Mouse (Mus musculus) midbrain, embryonic 16.5 days (tissue): ENCODE measurements around the gene Mns1. TPM values are rescaled to one million over a fixed set of nuclear protein-coding genes. Genes with fewer than 3 reads are reported as not detected.

Experiments
- ATAC-seq: fragments of 200-750 bp; cut with Nextera tagmentation; 2 replicates; pipeline ENCODE4 v1.8.0; 2017; ENCODE audit warnings: moderate TSS enrichment
- H3K27ac ChIP-seq: fragments of 300-500 bp; sonication (generic); 2 replicates; pipeline ENCODE4 v1.5.1; 2014; ENCODE audit warnings: mild to moderate bottlenecking, low read length, mixed read lengths
- H3K27me3 ChIP-seq: fragments of 300-500 bp; sonication (generic); 2 replicates; pipeline ENCODE4 v1.6.1; 2014; ENCODE audit warnings: low read depth, low read length, mixed read lengths; ENCODE audit not compliant: control insufficient read depth, insufficient read depth
- H3K36me3 ChIP-seq: fragments of 300-500 bp; sonication (generic); 2 replicates; pipeline ENCODE4 v1.6.1; 2014; ENCODE audit warnings: mild to moderate bottlenecking, low read length, moderate library complexity, mixed read lengths; ENCODE audit not compliant: control insufficient read depth, insufficient read depth
- H3K4me1 ChIP-seq: fragments of 300-500 bp; sonication (generic); 2 replicates; pipeline ENCODE4 v1.6.1; 2014; ENCODE audit warnings: mild to moderate bottlenecking, low read length, mixed read lengths; ENCODE audit not compliant: control insufficient read depth, insufficient read depth
- H3K4me2 ChIP-seq: fragments of 300-500 bp; sonication (generic); 2 replicates; pipeline ENCODE4 v1.6.1; 2014; ENCODE audit warnings: mild to moderate bottlenecking, low read length, mixed read lengths
- H3K4me3 ChIP-seq: fragments of 300-500 bp; sonication (generic); 2 replicates; pipeline ENCODE4 v1.5.1; 2014; ENCODE audit warnings: low read depth, mild to moderate bottlenecking, low read length, moderate library complexity, mixed read lengths
- H3K9ac ChIP-seq: fragments of 300-500 bp; sonication (generic); 2 replicates; pipeline ENCODE4 v1.6.1; 2014; ENCODE audit warnings: low read depth, low read length, mixed read lengths
- H3K9me3 ChIP-seq: fragments of 300-500 bp; sonication (generic); replicated peaks from 2 replicates; pipeline ENCODE4 v1.6.1; 2014; ENCODE audit warnings: mild to moderate bottlenecking, low read length, mixed read lengths; ENCODE audit not compliant: control insufficient read depth, poor library complexity, severe bottlenecking
- WGBS: fragments of 180-500 bp; shearing (Covaris S2); extraction: QIAGEN DNeasy Blood & Tissue Kit; methylation state at CpG from one replicate; pipeline ENCODE4 v1.1.7; 2014; 5-methylcytosine and 5-hydroxymethylcytosine counted together
- polyA plus RNA-seq: library from polyadenylated mRNA; unstranded; fragments of >200 nt; fragmentation: Nextera tagmentation; extraction: Ambion mirVana; gene quantifications from 2 replicates; pipeline ENCODE4 v1.2.1, GENCODE M21; 2015

Gene Mns1
- polyA plus RNA-seq, 1 experiment from 2014 or later: 6.3 TPM

DNA sequence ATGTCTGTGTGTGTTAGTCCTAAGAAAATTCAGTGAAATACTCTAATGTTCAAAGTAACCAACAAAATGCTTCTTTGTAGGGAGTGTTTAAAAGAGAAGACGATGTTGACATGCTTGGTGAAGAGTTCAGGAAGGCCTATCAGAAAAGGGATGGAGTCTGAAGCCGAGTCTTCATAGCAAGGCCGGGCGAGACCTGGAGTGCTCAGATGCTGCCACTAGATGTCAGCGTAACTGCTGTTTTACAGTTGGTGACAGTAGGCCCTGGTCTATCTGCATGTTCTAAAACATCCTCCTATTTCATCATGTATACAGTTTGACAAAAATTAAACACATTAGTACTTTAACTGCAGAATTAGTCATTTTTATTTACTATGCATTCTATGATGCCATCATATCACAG lies 20.4 kb downstream of the Mns1 start:
- H3K27me3 ChIP-seq: no peaks in the 10 kb centered on the region
- no peak overlapping the region for H3K4me2 ChIP-seq
- 22% methylated on average over 5 of the region's 5 CpGs for WGBS
- H3K27ac ChIP-seq: no peak overlapping the region
- no peak overlapping the region for H3K4me3 ChIP-seq
- H3K9me3 ChIP-seq: no peaks in the 10 kb centered on the region
- H3K9ac ChIP-seq: no peak overlapping the region
- no peaks in the 10 kb centered on the region for H3K4me1 ChIP-seq
- ATAC-seq: peak; percentile 84
- H3K36me3 ChIP-seq: peaks cover 4% of the 10 kb centered on the region

DNA sequence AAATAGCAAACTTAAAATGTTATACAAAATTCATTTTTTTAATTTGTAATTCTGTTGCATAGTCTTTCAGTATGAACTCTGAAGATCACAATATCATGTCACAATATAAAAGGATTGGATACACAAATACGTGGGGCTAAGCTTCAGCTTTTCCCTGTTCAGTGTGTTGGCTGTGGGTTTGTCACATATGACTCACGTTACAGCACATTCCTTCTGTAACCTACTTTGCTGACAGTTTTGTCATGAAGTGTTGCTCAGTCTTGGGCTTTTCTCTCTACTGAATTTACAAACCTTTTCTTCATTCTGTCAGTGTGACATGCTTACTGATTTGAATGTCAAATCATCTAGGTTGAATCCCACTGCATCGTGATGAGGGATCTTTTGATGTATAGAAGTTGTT lies 21.9 kb downstream of the Mns1 start:
- H3K4me1 ChIP-seq: no peaks in the 10 kb centered on the region
- no peak overlapping the region for H3K4me2 ChIP-seq
- peaks cover 4% of the 10 kb centered on the region for H3K36me3 ChIP-seq
- no peaks in the 10 kb centered on the region for H3K9me3 ChIP-seq
- WGBS: 88% methylated on average over 3 of the region's 3 CpGs
- H3K27ac ChIP-seq: no peak overlapping the region
- no peaks in the 10 kb centered on the region for H3K27me3 ChIP-seq
- ATAC-seq: no peak
- H3K4me3 ChIP-seq: no peak overlapping the region
- no peak overlapping the region for H3K9ac ChIP-seq

DNA sequence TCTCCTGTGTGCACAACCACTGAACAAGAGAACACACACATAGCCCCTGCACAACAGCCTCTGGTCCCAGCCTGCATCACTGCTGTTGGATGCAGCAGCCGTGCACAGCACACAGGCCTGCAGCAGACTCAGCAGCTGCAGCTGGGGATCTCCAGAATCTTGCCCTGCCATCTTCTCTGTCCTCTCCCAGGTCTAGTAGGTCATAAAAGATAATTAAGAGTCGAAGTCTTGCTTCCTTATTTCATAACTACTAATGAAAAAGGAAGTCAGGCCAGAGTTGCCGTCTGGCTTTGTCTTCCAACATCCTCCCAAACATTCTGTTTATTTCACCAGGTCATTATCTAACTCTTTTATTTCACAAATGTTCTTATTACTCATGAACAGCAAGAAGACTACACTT lies 23.0 kb downstream of the Mns1 start:
- Histone ChIP-seq H3K4me2 (no peak overlapping the region), H3K4me1 (no peaks in the 10 kb centered on the region), H3K9me3 (no peaks in the 10 kb centered on the region), H3K27ac (no peak overlapping the region), H3K9ac (no peak overlapping the region), H3K36me3 (peaks cover 4% of the 10 kb centered on the region), H3K4me3 (no peak overlapping the region), H3K27me3 (no peaks in the 10 kb centered on the region)
- ATAC-seq: no peak
- 89% methylated on average over 3 of the region's 3 CpGs for WGBS

DNA sequence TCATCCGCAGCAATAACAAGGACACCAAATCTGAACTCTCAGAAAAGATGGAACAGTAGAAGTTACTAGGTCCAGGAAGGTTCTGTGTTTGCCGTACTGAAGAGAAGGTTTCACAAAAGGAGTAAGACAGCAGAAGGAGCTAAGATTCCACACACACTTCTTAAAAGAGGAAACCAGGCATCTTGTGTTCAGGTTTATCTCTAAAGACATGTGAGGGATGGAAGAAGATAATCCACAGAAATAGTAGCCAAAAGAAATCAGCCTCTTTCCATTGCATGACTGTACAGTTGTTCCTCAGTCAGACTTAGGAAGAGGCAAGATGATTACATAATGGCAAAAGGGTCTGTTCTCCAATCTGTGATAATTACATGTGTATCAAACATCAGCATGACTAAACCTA lies 24.6 kb downstream of the Mns1 start:
- no peak overlapping the region for H3K4me3 ChIP-seq
- H3K9me3 ChIP-seq: no peaks in the 10 kb centered on the region
- 93% methylated on average over 2 of the region's 2 CpGs for WGBS
- ATAC-seq: no peak
- H3K4me2 ChIP-seq: no peak overlapping the region
- no peaks in the 10 kb centered on the region for H3K27me3 ChIP-seq
- no peak overlapping the region for H3K9ac ChIP-seq
- peaks cover 4% of the 10 kb centered on the region for H3K36me3 ChIP-seq
- H3K4me1 ChIP-seq: no peaks in the 10 kb centered on the region
- H3K27ac ChIP-seq: no peak overlapping the region

DNA sequence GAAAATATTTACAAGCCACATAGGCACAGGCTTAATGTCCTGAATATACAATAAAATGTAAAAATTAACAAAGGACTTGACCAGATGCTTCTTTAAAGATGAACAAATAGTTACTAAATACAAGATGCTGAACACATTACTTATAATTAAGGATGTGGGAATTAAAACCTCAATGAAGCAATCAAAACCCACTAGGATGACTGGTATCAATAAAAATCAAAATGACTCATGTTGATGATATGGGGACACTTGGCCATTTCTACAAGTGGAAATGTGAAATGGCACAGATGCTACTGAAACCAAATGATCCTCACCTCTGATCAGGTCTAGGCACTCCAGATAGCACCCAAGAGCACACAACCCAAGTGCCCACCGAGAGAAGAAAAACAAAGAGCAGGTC lies 27.0 kb downstream of the Mns1 start:
- H3K4me1 ChIP-seq: no peaks in the 10 kb centered on the region
- H3K4me2 ChIP-seq: no peak overlapping the region
- H3K27me3 ChIP-seq: no peaks in the 10 kb centered on the region
- WGBS: 86% methylated on average over 1 of the region's 1 CpGs
- no peak for ATAC-seq
- no peak overlapping the region for H3K9ac ChIP-seq
- no peak overlapping the region for H3K27ac ChIP-seq
- peaks cover 2% of the 10 kb centered on the region for H3K36me3 ChIP-seq
- no peak overlapping the region for H3K4me3 ChIP-seq
- no peaks in the 10 kb centered on the region for H3K9me3 ChIP-seq

DNA sequence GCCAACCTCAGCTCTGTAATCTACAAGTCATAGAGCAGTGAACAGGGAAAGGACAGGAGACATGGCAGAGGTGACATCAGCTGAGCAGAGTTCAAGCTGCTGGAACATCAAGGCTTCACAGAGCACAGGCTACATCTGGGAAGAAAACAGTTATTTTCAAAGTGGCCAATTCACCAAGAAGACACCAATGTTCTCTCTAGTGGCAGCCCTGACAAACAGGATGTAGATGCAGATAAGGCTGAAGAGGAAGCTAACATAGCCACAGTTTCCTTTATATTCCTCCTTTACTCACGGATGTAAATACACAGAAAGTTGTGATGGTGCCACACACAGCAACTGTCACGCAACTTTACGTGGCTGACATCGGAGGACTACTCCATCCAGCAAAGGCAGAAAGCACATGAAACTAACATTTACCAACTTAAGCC lies 28.0 kb downstream of the Mns1 start:
- Histone ChIP-seq H3K4me1 (no peaks in the 10 kb centered on the region), H3K4me3 (no peak overlapping the region), H3K4me2 (no peak overlapping the region), H3K27ac (no peak overlapping the region), H3K9me3 (no peaks in the 10 kb centered on the region), H3K27me3 (no peaks in the 10 kb centered on the region), H3K9ac (no peak overlapping the region), H3K36me3 (no peaks in the 10 kb centered on the region; the same call in 1 of the 2 replicates)
- WGBS: 93% methylated on average over 4 of the region's 4 CpGs
- ATAC-seq: no peak

DNA sequence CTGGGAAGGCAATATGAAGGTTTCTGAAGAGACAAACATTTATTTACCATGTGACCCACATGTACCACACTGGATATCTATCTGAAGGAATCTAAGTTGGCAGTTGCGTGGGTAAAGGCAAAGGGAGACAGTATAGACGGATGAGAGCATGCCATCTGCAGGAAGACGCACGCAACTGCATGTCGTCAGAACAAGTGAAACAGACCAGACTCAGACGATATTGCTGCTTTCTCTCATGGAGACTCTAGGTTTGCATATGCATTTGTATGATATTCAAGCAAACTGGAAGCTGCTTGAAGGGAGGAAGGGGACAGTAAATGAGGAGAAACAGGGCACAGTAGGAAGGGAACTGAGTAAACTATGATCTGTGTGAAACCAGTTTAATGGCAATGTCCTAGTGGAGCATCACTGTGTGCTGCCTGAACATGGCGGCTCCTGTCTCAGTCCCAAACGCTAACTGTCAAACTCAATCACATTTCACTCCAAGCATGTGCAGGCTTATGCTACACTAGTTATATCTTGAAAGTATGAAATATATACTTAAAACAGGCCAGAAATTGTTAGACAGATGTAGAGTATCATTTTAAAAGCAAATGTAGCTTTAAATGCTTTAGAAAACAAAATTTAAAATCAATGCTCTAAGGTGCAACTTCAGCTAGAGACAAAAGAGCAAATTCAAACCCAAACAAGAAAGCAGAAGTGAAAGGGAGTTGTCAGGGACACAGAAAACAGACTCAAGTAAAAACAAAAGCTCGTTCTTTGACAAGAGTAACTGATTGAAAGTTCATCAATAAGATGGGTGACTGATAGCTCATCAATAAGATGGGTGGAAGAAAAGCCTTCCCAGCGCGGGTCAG lies 30.0 kb downstream of the Mns1 start:
- no peak overlapping the region for H3K4me2 ChIP-seq
- H3K27ac ChIP-seq: no peak overlapping the region
- no peaks in the 10 kb centered on the region for H3K4me1 ChIP-seq
- no peak overlapping the region for H3K9ac ChIP-seq
- H3K9me3 ChIP-seq: no peaks in the 10 kb centered on the region
- no peaks in the 10 kb centered on the region for H3K27me3 ChIP-seq
- H3K36me3 ChIP-seq: no peaks in the 10 kb centered on the region
- H3K4me3 ChIP-seq: no peak overlapping the region
- ATAC-seq: no peak
- 67% methylated on average over 11 of the region's 11 CpGs for WGBS

DNA sequence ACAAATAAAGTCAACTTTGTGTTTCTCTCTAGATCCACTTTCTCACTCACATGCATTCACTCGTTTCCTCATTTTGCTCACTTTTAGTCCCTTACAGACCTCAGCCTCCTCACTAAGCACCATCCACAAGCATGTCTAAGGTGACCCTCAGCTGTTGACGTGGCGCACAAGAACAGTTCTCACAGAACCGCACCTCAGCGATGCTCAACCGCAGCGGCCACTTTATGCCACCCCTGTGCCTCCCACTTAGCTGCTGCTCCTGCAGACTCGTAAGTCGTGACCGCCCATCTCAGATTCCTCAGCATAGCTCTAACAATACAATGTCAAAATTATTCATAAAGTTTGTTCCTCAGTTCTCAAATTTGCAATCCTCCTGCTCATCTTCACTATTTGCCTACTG lies 30.8 kb downstream of the Mns1 start:
- Histone ChIP-seq H3K27ac (no peak overlapping the region), H3K27me3 (no peaks in the 10 kb centered on the region), H3K4me3 (no peak overlapping the region), H3K4me2 (no peak overlapping the region), H3K9me3 (no peaks in the 10 kb centered on the region), H3K9ac (no peak overlapping the region), H3K4me1 (no peaks in the 10 kb centered on the region), H3K36me3 (peaks cover 5% of the 10 kb centered on the region; the same call in 1 of the 2 replicates)
- no peak for ATAC-seq
- WGBS: 94% methylated on average over 10 of the region's 10 CpGs

DNA sequence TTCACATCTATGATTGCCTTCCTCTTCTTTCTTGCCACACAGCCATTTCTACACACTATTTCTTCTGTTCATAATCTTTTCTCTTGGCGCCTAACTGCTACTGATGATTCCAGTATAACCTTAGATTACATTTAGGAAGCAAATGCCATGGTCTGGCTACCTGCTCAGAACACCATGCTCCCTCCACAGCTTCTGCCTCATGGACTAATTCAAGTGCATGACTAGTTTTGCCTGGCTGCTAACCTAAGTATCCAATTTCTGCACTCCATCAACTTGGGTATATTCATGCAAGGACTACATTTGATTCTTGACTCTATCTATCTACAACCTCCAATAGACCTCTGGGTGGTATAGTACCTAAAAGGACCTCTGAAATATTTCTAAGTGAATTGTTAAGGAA lies 32.0 kb downstream of the Mns1 start:
- H3K4me3 ChIP-seq: no peak overlapping the region
- H3K9ac ChIP-seq: no peak overlapping the region
- H3K9me3 ChIP-seq: no peaks in the 10 kb centered on the region
- H3K27me3 ChIP-seq: no peaks in the 10 kb centered on the region
- WGBS: 100% methylated on average over 1 of the region's 1 CpGs
- H3K4me1 ChIP-seq: no peaks in the 10 kb centered on the region
- H3K4me2 ChIP-seq: no peak overlapping the region
- no peak overlapping the region for H3K27ac ChIP-seq
- no peak for ATAC-seq
- H3K36me3 ChIP-seq: peaks cover 5% of the 10 kb centered on the region; the same call in 1 of the 2 replicates
